Mouse (Mus musculus): ENCODE measurements around the gene Necab2. TPM values are rescaled to one million over a fixed set of nuclear protein-coding genes. Genes with fewer than 3 reads are reported as not detected.

Necab2 gene
- total RNA-seq (2023), result not detected

GRCm38 (mm10) chr8:119446211-119446989 lies at the start of gene Necab2:
TSS of gene Necab2 (plus strand) at chr8:119446719.

GRCm38 (mm10) chr8:119433582-119434174 lies 12.8 kb upstream of the Necab2 start, which contains the start of gene Osgin1:
TSS of gene Osgin1 (plus strand) at chr8:119434124.

GRCm38 (mm10) chr8:119501598-119501997 lies 55.1 kb downstream of the Necab2 start, which contains the start of gene Slc38a8:
TSS of gene Slc38a8 (minus strand) at chr8:119501698.

Other genes starting within 250 kb of the Necab2 start
- gene Hsbp1, start 102.2 kb upstream of the Necab2 start, total RNA-seq (2023), result 64.3 TPM
- gene Mlycd, start 51.8 kb upstream of the Necab2 start, total RNA-seq (2023), result 12.5 TPM
- 6.7 TPM for gene Osgin1, start 12.6 kb upstream of the Necab2 start, total RNA-seq (2023)
- not detected for gene Slc38a8, start 55.0 kb downstream of the Necab2 start, total RNA-seq (2023)
- gene Mbtps1, start 112.0 kb downstream of the Necab2 start, total RNA-seq (2023), result 132 TPM
- gene Hsdl1, start 128.5 kb downstream of the Necab2 start, total RNA-seq (2023), result 64.1 TPM
- not detected for gene Dnaaf1, start 128.5 kb downstream of the Necab2 start, total RNA-seq (2023)
- gene Taf1c, start 158.5 kb downstream of the Necab2 start, total RNA-seq (2023), result 20.3 TPM
- gene Adad2, start 166.0 kb downstream of the Necab2 start, total RNA-seq (2023), result not detected
- not detected for gene Kcng4, start 189.0 kb downstream of the Necab2 start, total RNA-seq (2023)
- gene Wfdc1, start 219.6 kb downstream of the Necab2 start, total RNA-seq (2023), result not detected